Mouse (Mus musculus) neural tube, embryonic 12.5 days (tissue): ENCODE results near the gene Itga9. TPM values are rescaled to one million over a fixed set of nuclear protein-coding genes. Genes with fewer than 3 reads are reported as not detected.

ENCODE experiments used
- ATAC-seq: fragments of 200-750 bp; cut with Nextera tagmentation; 2 replicates; pipeline ENCODE4 v1.8.0; 2017; ENCODE audit warnings: low read depth, mild to moderate bottlenecking, moderate TSS enrichment, moderate library complexity; ENCODE audit not compliant: low FRiP score
- H3K27ac ChIP-seq: fragments of 300-500 bp; sonication (generic); 2 replicates; pipeline ENCODE4 v1.5.1; 2016
- H3K27me3 ChIP-seq: fragments of 300-500 bp; sonication (generic); replicated peaks from 2 replicates; pipeline ENCODE4 v1.6.1; 2016; ENCODE audit warnings: mild to moderate bottlenecking
- H3K36me3 ChIP-seq: fragments of 300-500 bp; sonication (generic); 2 replicates; pipeline ENCODE4 v1.6.1; 2016; ENCODE audit warnings: mild to moderate bottlenecking
- H3K4me1 ChIP-seq: fragments of 300-500 bp; sonication (generic); 2 replicates; pipeline ENCODE4 v1.6.1; 2016
- H3K4me2 ChIP-seq: fragments of 300-500 bp; sonication (generic); replicated peaks from 2 replicates; pipeline ENCODE4 v1.6.1; 2016; ENCODE audit warnings: mild to moderate bottlenecking
- H3K4me3 ChIP-seq: fragments of 300-500 bp; sonication (generic); 2 replicates; pipeline ENCODE4 v1.5.1; 2016
- H3K9ac ChIP-seq: fragments of 300-500 bp; sonication (generic); 2 replicates; pipeline ENCODE4 v1.6.1; 2016; ENCODE audit warnings: mild to moderate bottlenecking
- H3K9me3 ChIP-seq: fragments of 300-500 bp; sonication (generic); 2 replicates; pipeline ENCODE4 v1.6.1; 2016; ENCODE audit warnings: mild to moderate bottlenecking
- WGBS: fragments of 180-500 bp; shearing (Covaris S2); methylation state at CpG from one replicate; pipeline ENCODE4 v1.1.7; 2016; 5-methylcytosine and 5-hydroxymethylcytosine counted together
- polyA plus RNA-seq: library from polyadenylated mRNA; unstranded; fragments of >200 nt; fragmentation: Nextera tagmentation; extraction: Ambion mirVana; gene quantifications from 2 replicates; pipeline ENCODE4 v1.2.1, GENCODE M21; 2016

Itga9 gene
- polyA plus RNA-seq, 1 experiment from 2014 or later = 9.4 TPM

DNA sequence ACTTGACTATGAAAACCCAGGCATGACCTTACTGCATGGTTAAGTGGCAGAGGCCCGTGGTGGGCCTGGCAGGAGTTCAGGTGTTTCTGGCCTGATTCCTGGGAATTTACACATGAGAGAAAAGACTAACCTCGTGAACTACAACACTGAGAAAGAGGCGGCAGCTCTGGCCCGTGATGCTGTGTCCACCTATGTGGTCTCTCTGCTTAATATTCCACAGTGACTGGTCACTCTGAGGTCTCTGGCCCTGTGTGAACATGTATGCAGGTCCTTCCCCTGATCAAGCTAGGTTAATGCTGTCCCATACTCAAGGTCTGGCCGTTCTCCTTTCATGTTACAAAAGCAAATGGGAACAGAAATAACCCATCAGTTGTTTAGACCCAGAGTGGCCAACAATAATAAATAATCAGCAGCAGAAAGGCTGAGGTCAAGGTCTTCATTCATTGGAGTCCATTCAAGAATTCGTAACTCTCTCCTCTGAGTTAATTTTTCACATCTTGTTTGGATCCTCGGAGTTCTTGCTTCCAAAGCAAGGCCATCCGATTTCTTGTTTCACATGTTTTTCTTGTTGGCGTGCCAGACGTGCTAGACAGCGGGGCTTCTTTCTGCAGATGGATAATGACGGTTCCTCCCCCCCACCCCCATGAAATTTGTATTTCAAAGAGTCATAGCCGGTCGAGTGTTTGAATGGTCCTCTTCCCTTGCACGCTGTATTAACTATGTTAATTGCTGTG is 194.9 kb downstream of the Itga9 start:
- no peaks in the 10 kb centered on the region for H3K36me3 ChIP-seq
- no peak overlapping the region for H3K27ac ChIP-seq
- H3K4me2 ChIP-seq = no peak overlapping the region
- no peak overlapping the region for H3K4me3 ChIP-seq
- H3K27me3 ChIP-seq = no peaks in the 10 kb centered on the region
- ATAC-seq = no peak
- 53% methylated on average over 15 of the region's 15 CpGs for WGBS
- H3K4me1 ChIP-seq = no peaks in the 10 kb centered on the region
- H3K9me3 ChIP-seq = no peaks in the 10 kb centered on the region
- H3K9ac ChIP-seq = no peak overlapping the region

DNA sequence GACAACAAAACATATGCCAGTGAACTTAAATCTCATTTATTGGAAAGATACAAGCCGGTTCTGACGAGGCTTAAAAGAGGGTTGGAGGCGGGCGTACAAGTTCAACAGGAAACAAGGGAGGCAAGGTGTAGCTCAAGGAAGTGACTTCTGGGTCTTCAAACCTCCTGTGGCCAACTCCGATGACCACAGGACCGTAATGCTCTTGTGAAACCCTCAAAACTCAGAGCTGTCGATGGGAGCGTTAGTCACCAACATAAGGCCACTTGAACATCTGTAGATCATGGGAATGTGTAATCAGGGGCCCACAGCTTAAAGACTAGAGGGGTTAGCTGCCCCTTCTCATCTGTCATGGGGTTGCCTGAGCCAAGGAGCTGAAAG is 195.4 kb downstream of the Itga9 start:
- Histone ChIP-seq H3K9me3 (no peaks in the 10 kb centered on the region), H3K27ac (no peak overlapping the region), H3K4me2 (no peak overlapping the region), H3K36me3 (no peaks in the 10 kb centered on the region), H3K9ac (no peak overlapping the region), H3K27me3 (no peaks in the 10 kb centered on the region), H3K4me1 (no peaks in the 10 kb centered on the region), H3K4me3 (no peak overlapping the region)
- no peak for ATAC-seq
- WGBS = 70% methylated on average over 8 of the region's 8 CpGs

- Histone ChIP-seq H3K27ac (no peak overlapping the region), H3K4me3 (no peak overlapping the region), H3K4me1 (no peaks in the 10 kb centered on the region), H3K4me2 (no peak overlapping the region), H3K27me3 (no peaks in the 10 kb centered on the region), H3K9me3 (no peaks in the 10 kb centered on the region), H3K36me3 (no peaks in the 10 kb centered on the region), H3K9ac (no peak overlapping the region)
- 97% methylated on average over 11 of the region's 11 CpGs for WGBS
- ATAC-seq = no peak
Measured at GRCm38 (mm10) chr9:118802380-118802779, 195.9 kb downstream of the Itga9 start.

GRCm38 (mm10) chr9:118805740-118806139 is 199.2 kb downstream of the Itga9 start:
- 89% methylated on average over 6 of the region's 6 CpGs for WGBS
- no peak overlapping the region for H3K27ac ChIP-seq
- H3K27me3 ChIP-seq = no peaks in the 10 kb centered on the region; the same call in 1 of the 2 replicates
- H3K4me3 ChIP-seq = no peak overlapping the region
- no peak for ATAC-seq
- no peaks in the 10 kb centered on the region for H3K36me3 ChIP-seq
- H3K4me2 ChIP-seq = no peak overlapping the region
- no peak overlapping the region for H3K9ac ChIP-seq
- no peaks in the 10 kb centered on the region for H3K4me1 ChIP-seq
- H3K9me3 ChIP-seq = no peaks in the 10 kb centered on the region

- no peak overlapping the region for H3K27ac ChIP-seq
- H3K36me3 ChIP-seq = no peaks in the 10 kb centered on the region
- WGBS = 94% methylated on average over 3 of the region's 3 CpGs
- no peak for ATAC-seq
- H3K4me1 ChIP-seq = no peaks in the 10 kb centered on the region
- H3K27me3 ChIP-seq = no peaks in the 10 kb centered on the region; the same call in 1 of the 2 replicates
- H3K9ac ChIP-seq = no peak overlapping the region
- no peaks in the 10 kb centered on the region for H3K9me3 ChIP-seq
- no peak overlapping the region for H3K4me3 ChIP-seq
- no peak overlapping the region for H3K4me2 ChIP-seq
Measured at GRCm38 (mm10) chr9:118807669-118808068, 201.2 kb downstream of the Itga9 start.

DNA sequence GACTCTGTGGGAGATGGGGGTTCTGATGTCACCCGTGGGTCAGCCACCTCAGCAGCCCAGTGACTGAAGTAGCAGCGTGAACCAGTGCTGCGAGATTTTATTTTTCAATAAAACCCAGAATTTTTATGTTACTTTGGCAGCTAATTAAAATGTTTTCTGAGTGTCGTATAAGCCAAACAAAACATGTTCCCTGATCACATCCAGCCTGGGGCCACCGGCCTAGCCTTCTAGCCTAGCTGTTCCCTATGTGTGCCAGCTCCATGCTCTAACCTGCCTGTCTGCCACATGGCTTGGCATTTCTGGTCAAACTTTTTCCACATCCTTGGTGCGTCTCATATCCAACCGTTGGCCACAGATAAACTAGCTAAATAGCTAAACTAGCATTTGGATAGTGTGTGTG is 205.7 kb downstream of the Itga9 start:
- no peak for ATAC-seq
- WGBS = 94% methylated on average over 7 of the region's 7 CpGs
- no peak overlapping the region for H3K9ac ChIP-seq

GRCm38 (mm10) chr9:118813492-118813891 is 207.0 kb downstream of the Itga9 start:
- Histone ChIP-seq H3K4me2 (no peak overlapping the region), H3K9me3 (no peaks in the 10 kb centered on the region), H3K4me3 (no peak overlapping the region), H3K27ac (no peak overlapping the region), H3K27me3 (no peaks in the 10 kb centered on the region; the same call in 1 of the 2 replicates), H3K4me1 (peaks cover 9% of the 10 kb centered on the region; the same call in 1 of the 2 replicates), H3K36me3 (no peaks in the 10 kb centered on the region), H3K9ac (no peak overlapping the region)
- 91% methylated on average over 5 of the region's 5 CpGs for WGBS
- ATAC-seq = no peak

More for the DNA sequence above, 205.7 kb downstream of the Itga9 start:
- Histone ChIP-seq H3K4me2 (no peak overlapping the region), H3K9me3 (no peaks in the 10 kb centered on the region), H3K27me3 (no peaks in the 10 kb centered on the region; the same call in 1 of the 2 replicates), H3K4me1 (peaks cover 9% of the 10 kb centered on the region; the same call in 1 of the 2 replicates), H3K4me3 (no peak overlapping the region), H3K36me3 (no peaks in the 10 kb centered on the region), H3K27ac (no peak overlapping the region)

DNA sequence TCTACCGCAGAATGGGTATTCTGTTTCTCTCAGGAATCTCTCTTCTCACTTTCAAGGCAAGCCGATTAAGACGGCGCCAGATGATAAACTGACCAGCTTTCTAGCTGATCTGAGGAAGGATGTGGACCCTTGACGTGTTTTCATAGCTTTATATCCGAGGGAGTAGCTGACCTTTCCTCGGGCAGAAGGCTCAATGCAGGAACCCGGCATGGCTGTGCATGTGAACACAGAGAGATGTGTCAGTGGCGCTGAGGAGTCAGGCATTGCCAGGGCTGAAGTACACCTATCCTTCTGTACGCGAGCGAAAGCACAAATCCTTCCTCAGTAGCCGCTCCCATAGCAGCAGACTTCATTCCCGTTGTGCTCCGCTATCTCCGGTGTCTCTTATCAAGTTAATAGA is 207.6 kb downstream of the Itga9 start:
- Histone ChIP-seq H3K36me3 (no peaks in the 10 kb centered on the region), H3K4me2 (no peak overlapping the region), H3K9me3 (no peaks in the 10 kb centered on the region), H3K27ac (no peak overlapping the region), H3K4me3 (no peak overlapping the region), H3K9ac (no peak overlapping the region), H3K4me1 (peaks cover 9% of the 10 kb centered on the region; the same call in 1 of the 2 replicates), H3K27me3 (no peaks in the 10 kb centered on the region; the same call in 1 of the 2 replicates)
- 87% methylated on average over 16 of the region's 16 CpGs for WGBS
- no peak for ATAC-seq

DNA sequence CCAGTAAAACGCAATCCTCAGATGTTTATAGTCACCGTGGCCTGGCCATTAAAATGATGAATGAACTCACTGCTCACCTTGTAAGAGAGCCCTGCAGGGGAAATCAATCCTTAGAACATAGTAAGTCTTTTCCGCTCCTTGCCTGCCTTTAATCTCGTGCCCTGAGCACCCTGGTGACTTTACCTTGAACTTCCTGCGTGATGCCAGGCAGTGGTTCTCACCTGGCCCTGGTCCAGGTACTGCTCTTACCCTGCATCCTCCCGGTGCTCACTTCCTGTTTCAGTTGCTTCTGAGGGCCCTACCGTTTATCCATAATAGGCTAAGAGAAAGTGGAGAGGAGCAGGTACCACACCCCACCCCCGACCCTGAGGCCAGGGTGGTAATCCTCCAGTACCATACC is 208.0 kb downstream of the Itga9 start:
- no peaks in the 10 kb centered on the region; the same call in 1 of the 2 replicates for H3K27me3 ChIP-seq
- no peaks in the 10 kb centered on the region for H3K36me3 ChIP-seq
- H3K9ac ChIP-seq = no peak overlapping the region
- H3K27ac ChIP-seq = no peak overlapping the region
- no peak overlapping the region for H3K4me3 ChIP-seq
- peaks cover 9% of the 10 kb centered on the region; the same call in 1 of the 2 replicates for H3K4me1 ChIP-seq
- no peaks in the 10 kb centered on the region for H3K9me3 ChIP-seq
- no peak for ATAC-seq
- WGBS = 74% methylated on average over 8 of the region's 8 CpGs
- no peak overlapping the region for H3K4me2 ChIP-seq

- Histone ChIP-seq H3K4me2 (no peak overlapping the region), H3K27ac (no peak overlapping the region), H3K27me3 (no peaks in the 10 kb centered on the region; the same call in 1 of the 2 replicates), H3K9ac (no peak overlapping the region), H3K4me3 (no peak overlapping the region), H3K4me1 (peaks cover 9% of the 10 kb centered on the region; the same call in 1 of the 2 replicates), H3K9me3 (no peaks in the 10 kb centered on the region), H3K36me3 (no peaks in the 10 kb centered on the region)
- ATAC-seq = no peak
- 96% methylated on average over 8 of the region's 8 CpGs for WGBS
Measured at GRCm38 (mm10) chr9:118815543-118815942, 209.1 kb downstream of the Itga9 start.

DNA sequence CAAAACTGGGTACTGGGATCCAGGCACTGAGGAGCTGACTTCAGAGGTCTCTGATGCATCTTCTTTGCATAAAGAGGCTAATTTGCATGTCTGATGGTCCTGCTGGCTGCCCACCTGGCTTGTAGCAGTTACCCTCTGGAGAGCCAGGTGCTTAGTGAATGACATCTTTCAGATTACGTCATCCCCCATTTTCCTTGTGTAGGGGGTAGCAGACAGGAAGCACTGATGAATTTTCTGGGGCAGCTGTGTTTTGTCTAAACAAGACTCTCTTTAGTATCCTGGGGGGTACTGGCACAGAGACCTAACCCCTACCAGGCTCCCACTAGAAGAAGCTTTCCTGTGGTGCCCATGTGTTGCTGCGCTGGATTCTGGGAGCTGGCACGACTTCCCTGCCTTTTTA is 212.0 kb downstream of the Itga9 start:
- Histone ChIP-seq H3K27ac (no peak overlapping the region), H3K9me3 (no peaks in the 10 kb centered on the region), H3K4me2 (no peak overlapping the region), H3K9ac (no peak overlapping the region), H3K27me3 (no peaks in the 10 kb centered on the region), H3K4me3 (no peak overlapping the region), H3K36me3 (no peaks in the 10 kb centered on the region), H3K4me1 (peaks cover 17% of the 10 kb centered on the region; the same call in 1 of the 2 replicates)
- WGBS = 69% methylated on average over 3 of the region's 3 CpGs
- ATAC-seq = no peak

GRCm38 (mm10) chr9:118821220-118822185 is 215.0 kb downstream of the Itga9 start:
- Histone ChIP-seq H3K4me3 (no peak overlapping the region), H3K27ac (no peak overlapping the region), H3K9me3 (no peaks in the 10 kb centered on the region), H3K9ac (no peak overlapping the region), H3K4me1 (peaks cover 8% of the 10 kb centered on the region; the same call in 1 of the 2 replicates), H3K4me2 (peak overlapping the region; percentile 25), H3K36me3 (no peaks in the 10 kb centered on the region), H3K27me3 (no peaks in the 10 kb centered on the region)
- ATAC-seq = peak; percentile 56; the same call in 1 of the 2 replicates
- 49% methylated on average over 21 of the region's 21 CpGs for WGBS
